Mouse (Mus musculus): ENCODE data around the gene Aars2.

Gene Aars2

GRCm38 (mm10) chr17:45559732-45560525 is 53.3 kb downstream of the Aars2 start:
- no peak for DNase-seq

- no peak for DNase-seq
Measured at GRCm38 (mm10) chr17:45563216-45563615, 56.6 kb downstream of the Aars2 start.

GRCm38 (mm10) chr17:45563655-45564530 is 57.3 kb downstream of the Aars2 start, which contains the start of gene Slc35b2:
TSS of gene Slc35b2 (plus strand) at chr17:45563874.
- peak; percentile 94 to 96 for DNase-seq

- peak in 1 of 2 experiments; percentile 41 for DNase-seq
Measured at GRCm38 (mm10) chr17:45564531-45565084, 58.0 kb downstream of the Aars2 start.

- no peak for DNase-seq
Measured at GRCm38 (mm10) chr17:45565103-45565502, 58.5 kb downstream of the Aars2 start.

- DNase-seq = no peak
Measured at GRCm38 (mm10) chr17:45566031-45566359, 59.4 kb downstream of the Aars2 start.

- DNase-seq = no peak
Measured at GRCm38 (mm10) chr17:45566360-45567161, 59.9 kb downstream of the Aars2 start.

- no peak for DNase-seq
Measured at GRCm38 (mm10) chr17:45567162-45567601, 60.5 kb downstream of the Aars2 start.

GRCm38 (mm10) chr17:45568990-45569389 is 62.3 kb downstream of the Aars2 start:
- no peak for DNase-seq

- DNase-seq = no peak
Measured at GRCm38 (mm10) chr17:45569999-45570398, 63.4 kb downstream of the Aars2 start.
